Mouse (Mus musculus): Measurements from ENCODE around the gene Frmd4b.

Frmd4b gene

DNA sequence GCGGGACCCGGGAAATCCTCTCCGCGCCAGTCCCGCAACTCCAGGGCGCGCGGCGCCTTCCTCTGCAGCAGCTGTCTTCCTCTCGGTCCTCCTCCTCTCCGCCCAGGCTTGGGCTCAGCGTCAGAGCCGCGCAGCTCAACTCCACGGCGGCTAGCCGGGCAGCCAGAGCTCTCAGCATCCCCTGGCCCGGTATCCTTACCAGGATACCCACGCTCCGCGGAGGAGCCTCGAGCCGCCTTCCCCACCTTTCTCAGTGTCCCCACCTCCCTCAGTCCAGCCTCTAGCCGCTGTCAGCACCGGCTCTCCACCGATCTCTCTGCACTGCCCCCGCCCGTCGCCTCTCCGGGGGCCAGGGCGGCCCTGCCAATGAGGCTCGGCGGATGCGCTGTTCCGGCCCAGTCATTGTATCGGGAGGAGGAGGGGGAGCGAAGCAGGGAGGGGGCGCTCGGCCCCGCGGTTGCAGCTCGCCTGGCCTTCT is at the start of gene Frmd4b:
Frmd4b (minus strand) TSS at position 276 of the 478 bp plus-strand sequence.
- no peak for DNase-seq (ENCODE audit: low read depth, low spot score)

DNA sequence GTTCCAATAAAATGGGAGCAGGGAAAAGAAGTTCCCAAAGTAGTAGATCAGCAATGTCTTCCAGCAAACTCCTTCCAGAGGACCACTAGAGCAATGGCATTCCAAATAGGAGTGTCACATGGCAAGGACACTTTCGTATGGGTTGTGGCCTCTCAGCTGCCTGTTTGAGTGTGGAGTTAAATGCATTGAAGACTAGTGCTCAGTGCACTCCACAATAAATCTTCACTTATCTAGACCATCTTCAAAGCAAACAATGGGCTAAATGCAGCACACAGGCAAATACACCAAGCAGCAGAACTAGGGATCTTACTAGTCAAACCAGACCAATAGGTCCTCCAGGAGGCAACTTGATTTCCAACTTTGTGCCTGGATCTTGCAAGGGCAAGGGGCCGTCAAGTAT is 49.1 kb upstream of the Frmd4b start:
- no peak for DNase-seq (ENCODE audit: low read depth, low spot score)

DNA sequence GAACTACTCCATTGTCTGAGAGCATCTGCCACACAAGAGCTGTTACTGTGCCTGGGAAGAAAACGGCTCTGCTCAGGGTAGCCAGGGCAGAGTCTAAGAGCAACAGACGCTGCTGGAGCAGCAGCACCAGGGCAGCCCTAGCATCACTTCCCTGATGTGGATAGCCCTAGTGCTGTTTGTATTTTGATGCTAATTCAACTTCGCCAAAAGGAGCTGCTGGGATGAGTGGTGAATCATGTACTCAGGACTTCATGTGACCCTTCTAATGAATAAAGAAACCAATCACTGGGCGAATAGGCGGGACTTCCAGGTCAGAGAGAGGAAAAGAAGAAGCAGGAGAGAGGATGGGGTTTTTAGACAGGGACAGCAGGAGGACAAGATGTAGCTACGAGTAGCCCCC is 41.6 kb upstream of the Frmd4b start:
- no peak for DNase-seq (ENCODE audit: low read depth, low spot score)

DNA sequence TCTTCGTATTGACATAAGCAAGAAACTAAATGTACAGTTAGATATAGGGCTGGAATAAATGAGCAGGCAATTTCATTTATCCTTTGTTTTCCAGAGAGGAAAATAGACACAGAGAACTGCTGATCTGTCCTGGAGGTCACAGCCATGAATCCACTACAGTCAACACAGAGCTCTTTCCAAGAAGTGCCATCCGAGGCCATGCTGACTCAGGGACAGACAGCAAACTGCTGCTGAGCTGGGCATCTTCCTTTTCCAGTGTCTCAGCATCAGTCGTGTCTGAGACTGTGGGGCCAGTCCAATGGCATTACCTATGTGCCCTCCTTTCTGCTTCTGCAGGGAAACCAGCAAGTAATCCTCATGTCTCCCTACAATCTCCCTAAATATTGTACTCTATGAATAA is 38.6 kb upstream of the Frmd4b start:
- no peak for DNase-seq (ENCODE audit: low read depth, low spot score)

DNA sequence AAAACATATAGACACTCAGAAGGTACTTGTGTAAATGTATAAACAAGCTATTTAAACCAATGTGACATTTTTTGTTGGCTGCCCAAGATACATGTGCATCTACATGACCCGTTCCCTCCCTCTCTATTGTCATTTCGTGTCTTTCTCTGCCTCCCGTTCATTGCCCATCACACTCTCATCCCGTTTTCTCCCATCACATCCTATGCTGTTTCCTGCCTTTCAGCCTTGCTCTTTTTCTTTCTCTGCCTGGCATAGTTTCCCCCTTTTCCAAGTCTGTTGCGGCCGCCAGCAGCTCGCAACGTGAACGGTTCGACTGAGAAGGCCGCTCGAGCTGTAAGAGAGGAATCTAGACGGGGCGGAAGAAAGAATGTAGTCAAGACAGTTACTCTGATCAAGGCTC is 30.2 kb upstream of the Frmd4b start:
- DNase-seq (ENCODE audit: low read depth, low spot score): no peak

DNA sequence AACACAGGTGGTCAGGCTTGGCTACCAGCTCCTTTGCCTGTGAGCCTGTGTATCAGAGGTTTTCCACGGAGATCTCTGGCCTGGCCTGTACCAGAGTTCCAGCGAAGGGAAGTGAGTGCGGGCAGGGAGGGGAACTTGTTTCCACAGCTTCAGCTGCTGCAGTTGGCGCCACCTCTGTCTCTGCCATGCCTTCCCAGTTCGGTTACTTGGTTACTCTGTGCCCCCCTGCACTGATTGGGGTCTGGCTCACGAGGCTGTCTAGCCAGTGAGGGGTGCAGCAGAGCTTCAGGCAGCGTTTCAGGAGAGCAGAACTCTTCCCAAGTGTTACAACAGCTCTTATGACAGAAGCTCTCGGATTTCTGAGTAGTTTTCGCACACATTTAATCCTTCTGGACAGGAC is 6.0 kb upstream of the Frmd4b start:
- DNase-seq (ENCODE audit: low read depth, low spot score): no peak

DNA sequence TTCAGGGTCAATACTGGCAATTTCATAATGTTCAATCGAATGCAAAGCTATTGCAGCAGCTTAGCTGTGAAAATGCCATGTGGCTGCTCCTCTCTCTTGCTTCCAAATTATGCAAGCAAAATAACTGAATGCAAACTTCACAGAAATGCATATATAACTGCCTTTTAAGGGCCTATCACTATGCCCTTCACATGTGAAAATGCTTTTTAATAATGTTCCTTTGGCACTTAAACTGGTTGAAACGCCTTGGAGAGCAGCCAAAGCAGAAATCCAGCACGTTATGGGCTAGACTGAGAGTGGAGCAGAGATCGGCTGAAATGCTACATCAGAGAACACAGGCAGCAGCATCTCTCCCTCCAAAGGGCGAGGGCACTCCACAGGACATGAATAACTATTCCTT is 4.9 kb upstream of the Frmd4b start:
- DNase-seq (ENCODE audit: low read depth, low spot score): no peak

DNA sequence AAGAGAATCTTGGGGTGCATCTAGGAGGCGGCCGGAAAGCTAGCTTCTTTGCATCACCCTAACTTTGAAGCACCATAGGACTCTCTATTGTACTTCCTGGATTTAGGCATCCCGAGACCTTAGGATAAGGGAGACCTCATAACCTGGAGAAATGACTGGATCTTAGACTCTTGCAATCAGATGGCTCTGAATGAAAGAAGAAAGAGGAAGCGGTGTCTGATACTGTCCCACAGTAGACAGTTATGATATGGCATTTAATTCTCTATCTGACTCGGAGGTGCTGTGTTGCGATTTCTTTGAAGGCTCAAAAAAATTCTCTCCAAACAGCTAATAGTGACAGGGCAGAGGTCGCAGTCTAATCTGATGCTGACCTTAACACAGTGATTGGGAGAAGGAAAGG is 433 bp upstream of the Frmd4b start:
- no peak for DNase-seq (ENCODE audit: low read depth, low spot score)

DNA sequence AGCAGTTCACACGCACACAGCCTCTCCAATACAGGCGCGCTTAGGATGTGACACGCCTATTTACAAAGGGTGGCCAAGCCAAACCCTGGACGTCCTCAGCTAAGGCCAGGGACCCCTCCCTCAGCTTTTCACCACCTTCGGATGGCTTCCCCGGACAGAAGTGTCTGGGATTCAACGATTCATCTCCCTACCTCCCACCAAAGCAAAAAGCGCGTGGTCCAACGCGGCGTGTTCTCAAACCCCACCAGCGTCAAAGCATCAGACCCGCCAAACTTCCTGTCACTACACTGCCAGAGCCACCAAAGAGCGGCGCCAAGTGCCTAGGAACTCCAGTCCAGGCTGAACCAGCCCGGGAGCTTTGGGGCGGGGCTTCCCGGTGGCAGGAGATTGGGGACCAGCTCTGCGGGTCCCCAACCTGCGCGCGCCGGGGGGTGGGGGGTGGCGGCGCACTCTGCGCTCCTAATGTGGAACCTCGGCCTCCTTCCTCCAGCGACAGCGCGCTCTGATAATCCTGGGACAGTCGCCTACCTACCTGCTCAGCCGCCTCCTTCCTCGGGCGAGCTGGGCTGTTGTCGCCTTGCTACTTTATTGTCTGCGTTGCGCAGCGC is 579 bp downstream of the Frmd4b start:
- no peak for DNase-seq (ENCODE audit: low read depth, low spot score)

DNA sequence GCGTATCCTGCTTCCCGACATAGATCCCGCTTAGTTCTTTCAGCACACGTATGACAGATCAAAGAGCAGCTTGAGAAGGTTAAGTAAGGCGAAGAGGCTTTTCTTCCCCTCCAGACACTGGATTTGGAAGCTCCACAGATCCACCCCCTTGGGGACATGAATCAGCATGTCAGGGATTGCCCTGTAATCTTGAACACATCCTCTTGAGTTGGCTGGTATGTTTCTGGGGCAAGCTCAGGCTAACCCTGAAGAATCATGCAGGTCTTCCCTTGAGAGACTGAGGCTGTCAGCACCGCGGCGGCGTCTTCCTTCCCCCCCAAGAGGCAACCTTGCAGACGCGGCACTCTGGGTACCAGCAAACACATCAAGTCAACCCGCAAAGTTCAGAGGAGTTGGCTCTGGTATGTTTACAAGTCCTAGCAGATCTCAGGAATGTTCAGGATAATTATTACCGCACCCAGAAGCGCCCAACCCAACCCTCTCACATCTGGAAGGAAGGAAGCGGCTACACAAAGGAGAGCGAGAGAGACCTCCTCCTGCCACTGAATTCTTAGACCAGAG is 1.4 kb downstream of the Frmd4b start:
- no peak for DNase-seq (ENCODE audit: low read depth, low spot score)

DNA sequence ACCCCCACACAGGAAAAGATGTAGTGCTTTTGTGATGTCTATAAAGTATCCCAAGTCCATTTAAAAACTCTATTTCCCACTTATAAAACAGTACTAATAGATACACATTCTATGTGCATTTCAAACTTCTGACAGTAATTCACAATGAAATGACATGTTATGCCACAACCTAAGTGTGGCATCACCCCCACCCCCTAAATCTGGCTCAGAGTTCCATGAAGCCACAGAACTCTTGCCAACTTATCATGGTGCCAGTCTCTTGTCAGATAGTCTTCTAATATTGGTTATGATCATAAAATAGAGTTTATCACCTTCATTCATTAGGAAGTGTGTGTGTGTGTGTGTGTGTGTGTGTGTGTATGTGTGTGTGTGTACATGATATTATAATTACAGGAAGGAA is 3.2 kb downstream of the Frmd4b start:
- no peak for DNase-seq (ENCODE audit: low read depth, low spot score)

DNA sequence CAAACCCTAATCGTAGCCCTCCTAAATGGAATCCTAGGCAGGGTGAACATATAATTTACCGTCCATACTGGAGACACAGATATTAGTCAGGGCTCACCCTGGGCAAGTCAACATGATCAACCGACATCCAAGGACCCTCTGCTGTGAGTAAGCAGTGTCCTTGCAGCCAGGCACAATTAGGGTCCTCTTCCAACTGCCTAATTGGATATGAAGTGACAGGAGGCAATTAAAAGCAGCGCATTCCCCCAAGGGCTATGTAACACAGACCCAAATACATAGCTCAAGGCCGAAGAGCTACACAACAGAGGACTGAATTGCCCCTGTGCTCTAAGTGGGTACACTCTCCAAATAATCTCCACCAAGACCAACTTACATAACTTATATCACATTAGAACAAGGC is 4.5 kb downstream of the Frmd4b start:
- DNase-seq (ENCODE audit: low read depth, low spot score): no peak

DNA sequence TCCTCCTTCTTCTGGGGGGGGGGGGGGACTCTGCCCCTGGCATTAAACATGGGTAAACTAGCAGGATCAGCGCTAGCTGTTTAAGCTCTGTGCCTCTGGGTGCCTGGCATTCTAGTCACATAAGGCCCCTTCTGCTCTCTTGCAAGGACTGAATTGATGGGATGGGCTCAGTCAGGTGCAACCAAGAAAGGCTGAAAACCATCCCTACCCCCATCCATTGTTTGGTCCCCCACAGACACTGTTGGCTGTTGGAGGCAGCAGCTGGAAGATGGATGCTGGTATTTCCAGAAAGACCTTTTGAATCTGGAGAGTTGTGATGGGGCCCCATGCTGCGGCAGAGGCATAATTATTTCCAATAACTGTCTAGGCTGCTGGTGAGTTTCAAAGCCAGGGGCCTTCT is 7.3 kb downstream of the Frmd4b start:
- DNase-seq (ENCODE audit: low read depth, low spot score): no peak

DNA sequence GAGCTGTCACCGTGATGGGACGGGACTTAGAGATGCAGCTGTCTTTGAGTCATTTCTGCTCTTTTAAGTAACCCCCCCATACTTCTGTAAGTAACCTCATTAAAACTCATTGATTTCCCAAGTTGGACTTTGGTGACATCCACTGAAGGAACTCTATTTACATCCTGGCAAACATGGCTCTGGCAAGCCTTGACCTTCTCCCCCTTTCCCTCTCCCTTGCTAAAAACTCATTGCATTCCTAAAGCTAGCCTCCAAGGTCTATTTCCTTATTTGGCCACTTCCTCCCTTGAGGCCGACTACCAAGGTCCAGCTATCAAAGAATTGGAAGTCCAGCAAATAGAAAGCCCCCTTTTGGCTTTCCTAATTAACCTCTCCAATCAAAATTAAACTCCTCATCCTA is 9.7 kb downstream of the Frmd4b start:
- no peak for DNase-seq (ENCODE audit: low read depth, low spot score)

DNA sequence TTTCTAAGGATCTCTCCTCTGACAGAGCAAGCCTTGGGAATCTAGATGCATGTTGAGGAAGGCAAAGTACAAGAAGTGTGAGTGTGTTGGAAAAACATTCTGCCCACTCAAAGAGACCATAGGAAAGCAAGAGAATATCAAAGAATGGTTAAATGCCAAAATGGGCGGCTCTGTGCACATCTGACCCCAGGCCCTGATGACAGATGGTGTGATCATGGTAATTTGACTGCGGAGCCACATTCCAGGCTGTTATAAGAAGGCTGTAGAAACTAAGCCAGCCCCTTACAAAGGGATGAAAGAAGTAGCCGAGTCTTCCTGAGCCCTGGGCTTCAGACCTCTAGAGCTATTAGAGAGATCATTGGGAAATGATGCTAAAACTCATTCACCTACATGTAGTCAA is 22.1 kb downstream of the Frmd4b start:
- no peak for DNase-seq (ENCODE audit: low read depth, low spot score)

DNA sequence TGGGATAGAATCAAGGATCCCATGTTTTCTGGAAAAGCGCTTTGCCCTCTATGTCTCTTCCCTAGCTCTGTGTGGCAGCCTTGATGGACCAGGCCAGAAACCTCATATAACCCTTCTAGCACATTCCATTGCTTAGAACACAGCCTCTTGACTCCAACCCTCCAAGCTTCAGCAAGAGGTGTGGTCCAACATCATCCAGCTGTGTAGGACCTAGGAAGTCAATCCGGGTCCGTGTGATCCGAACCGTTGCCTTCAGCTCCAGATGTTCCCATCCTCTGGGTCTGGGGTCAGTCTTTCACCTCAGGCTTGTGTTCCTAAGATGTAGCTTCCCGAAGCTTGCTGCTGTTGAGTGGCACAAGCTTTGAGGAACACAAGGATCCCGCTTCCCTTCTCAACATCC is 22.8 kb downstream of the Frmd4b start:
- no peak for DNase-seq (ENCODE audit: low read depth, low spot score)

DNA sequence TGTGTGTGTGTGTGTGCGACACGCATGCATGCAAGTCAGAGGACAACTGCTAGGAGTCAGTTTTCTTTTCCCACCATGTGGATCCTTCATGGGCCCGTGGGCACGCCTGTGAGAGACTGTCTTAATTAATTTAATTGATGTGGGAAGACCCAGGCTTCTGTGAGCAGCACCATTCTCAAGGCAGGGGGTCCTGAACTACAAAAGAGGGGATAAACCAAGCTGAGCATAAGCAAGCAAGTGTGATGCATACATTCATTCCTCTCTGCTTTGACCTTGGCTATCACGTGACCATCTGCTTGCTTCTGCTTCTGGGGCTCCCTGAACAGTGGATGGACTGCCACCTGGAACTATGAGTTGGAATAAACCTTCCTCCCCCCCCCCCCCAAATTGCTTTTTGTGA is 27.1 kb downstream of the Frmd4b start:
- no peak for DNase-seq (ENCODE audit: low read depth, low spot score)

DNA sequence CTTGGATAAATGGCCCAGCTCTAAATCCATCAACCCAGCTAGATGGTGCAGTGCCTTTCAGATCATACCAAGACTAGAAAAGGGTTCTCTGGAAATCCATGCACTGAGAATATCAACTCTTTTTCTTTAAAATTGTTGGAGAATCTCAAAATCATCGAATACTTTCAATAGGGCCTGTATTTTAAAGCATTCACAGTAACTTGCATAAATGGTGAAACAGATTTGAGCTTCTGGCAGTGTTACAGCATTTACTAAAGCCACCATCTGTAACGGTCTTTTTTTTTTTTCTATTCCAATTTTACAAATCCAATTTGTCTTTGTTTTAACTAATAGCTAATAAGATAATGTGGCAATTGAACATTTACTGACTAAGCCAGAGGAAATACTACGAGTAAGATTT is 27.8 kb downstream of the Frmd4b start:
- no peak for DNase-seq (ENCODE audit: low read depth, low spot score)

DNA sequence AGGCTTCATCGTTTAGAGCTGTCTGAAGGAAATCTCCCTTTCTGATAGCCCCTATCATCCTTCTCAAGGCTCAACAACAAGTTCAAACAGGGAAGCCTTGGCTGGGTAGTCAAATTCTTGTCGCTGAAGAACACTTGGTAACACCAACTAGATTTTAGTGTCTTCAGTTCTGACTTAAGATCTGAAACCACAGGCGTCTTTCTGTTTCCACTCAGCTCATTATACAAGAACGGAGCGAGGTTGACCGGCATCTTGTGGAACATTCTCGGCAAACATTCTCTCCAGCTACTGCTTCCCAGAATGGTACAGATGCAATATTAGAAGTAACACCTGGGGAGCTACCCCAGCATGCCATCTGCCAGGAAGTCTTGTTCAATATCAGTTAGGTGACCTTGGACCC is 28.3 kb downstream of the Frmd4b start:
- DNase-seq (ENCODE audit: low read depth, low spot score): no peak

DNA sequence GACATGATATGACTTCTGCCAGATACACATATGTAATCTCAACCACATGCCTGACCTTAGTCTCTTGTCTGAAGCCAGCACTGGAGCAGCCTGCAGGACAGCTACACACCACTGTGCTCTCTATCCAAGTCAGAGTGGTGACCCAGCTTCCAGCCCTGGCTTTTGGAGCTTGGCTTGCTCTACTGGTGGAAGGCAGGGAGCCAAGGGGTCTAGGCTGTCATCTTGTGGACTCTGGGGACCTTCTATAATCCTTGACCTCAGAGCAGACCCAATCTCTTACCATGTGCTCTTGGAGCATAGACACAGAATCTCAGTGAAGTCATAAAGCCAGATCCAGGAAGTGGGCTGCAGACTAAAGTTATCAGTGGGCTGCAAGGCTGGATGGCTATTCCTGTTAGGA is 30.7 kb downstream of the Frmd4b start:
- DNase-seq (ENCODE audit: low read depth, low spot score): no peak

DNA sequence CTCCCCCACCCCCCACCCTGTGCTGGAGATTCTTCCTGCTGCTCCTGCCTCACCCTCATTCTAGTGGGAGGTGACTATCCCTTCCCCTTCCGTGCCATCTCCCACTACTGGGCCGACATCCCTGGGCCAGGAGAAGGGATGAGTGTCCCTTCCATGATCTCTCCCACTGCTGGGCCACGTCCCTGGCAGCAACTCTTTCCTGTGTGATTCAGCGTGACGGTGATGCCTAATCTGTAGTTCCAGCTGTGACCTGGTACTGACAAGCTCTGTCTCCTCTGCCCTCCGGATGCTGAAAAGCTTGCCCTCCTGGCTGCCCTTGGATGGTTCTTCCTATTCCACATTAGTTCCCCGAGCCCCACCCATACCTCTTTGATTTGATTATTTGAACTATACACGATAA is 31.3 kb downstream of the Frmd4b start:
- no peak for DNase-seq (ENCODE audit: low read depth, low spot score)

DNA sequence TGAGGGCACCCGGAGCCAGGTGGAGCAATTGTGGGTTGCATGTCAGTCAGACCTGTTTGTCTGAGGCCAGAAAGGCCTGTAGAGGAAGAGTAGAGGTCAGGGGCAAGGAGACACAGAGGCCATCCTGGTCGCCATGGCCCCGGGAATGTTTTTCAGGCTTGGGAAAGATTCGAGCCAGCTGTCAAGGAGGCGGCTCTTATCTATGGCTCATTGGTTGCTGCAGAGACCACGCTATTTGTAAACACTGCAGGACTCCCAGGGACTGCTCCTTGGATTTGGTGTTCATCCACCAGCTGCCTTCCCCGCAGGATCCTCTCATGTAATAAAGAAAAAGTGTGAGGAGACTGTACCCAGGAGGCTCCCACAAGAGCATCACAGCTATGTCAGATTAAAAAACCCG is 34.6 kb downstream of the Frmd4b start:
- DNase-seq (ENCODE audit: low read depth, low spot score): no peak

DNA sequence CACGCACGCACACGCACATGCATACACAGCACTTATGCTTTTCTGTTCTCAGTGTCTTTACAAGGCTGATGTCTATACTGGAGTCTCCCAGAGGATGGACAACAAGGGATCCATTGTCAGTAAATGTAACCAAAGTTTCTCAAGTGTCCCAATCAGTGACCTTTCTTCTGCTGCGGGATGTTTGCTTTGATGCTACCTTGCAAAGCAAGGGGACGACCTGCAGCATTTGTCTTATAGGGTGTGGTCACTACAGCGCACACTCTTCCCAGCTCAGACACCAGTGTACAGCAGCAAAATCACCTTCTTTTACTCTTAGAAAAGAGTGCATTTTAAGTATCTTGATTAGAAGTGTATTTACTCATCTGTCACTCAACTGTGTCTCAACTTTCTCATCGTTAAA is 35.4 kb downstream of the Frmd4b start:
- DNase-seq (ENCODE audit: low read depth, low spot score): no peak

DNA sequence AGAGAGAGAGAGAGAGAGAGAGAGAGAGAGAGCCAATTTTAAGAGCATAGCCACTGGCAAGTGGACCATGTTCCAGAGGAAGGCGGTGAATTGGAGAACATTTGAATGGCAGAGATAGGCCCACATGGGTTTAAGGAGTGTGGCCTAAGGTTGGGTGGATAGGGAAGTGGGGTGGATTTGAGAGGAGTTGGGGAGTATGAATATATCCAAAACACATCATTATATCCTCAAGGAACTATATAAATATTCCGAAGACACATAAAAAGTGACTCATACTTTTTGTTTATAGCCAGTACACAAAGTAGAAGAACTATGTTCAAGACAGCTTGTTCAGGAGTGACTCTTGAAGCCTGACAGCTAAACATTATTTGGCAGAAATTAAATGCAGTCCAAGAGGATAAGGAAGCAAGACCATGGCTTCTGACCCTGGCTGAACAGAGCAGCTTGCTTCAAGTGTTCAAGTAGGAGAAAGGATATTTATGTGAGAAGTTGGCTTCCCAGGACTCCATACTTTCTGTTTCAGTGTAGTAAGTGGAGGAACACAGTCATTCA is 36.8 kb downstream of the Frmd4b start:
- DNase-seq (ENCODE audit: low read depth, low spot score): no peak
